Mouse (Mus musculus) hematopoietic stem cell, adult 5-6 weeks (primary cell): ENCODE data around the gene 4921536K21Rik. TPM values are rescaled to one million over a fixed set of nuclear protein-coding genes. Genes with fewer than 3 reads are reported as not detected.
"Not testable (repeated sequence)": the region's sequence is repeated elsewhere in the genome, so short reads cannot be mapped to it uniquely, and the experiment has no call there.

Source experiments
- ATAC-seq, 2 experiments: fragments of 125-278 bp in 1 of 2; replicated peaks in 1 of 2; 2 replicates each; pipeline ENCODE4 v1.8.0; 2016 to 2017; ENCODE audit warnings: inconsistent platforms in 2 of 2, mild to moderate bottlenecking in 2 of 2, moderate number of reproducible peaks in 2 of 2, low read depth in 1 of 2, moderate TSS enrichment in 1 of 2; ENCODE audit not compliant: low FRiP score in 2 of 2, poor library complexity in 2 of 2, severe bottlenecking in 2 of 2, insufficient read depth in 1 of 2, low TSS enrichment in 1 of 2
- total RNA-seq: library from RNA; stranded (forward); fragments of 172-1452, 232-1000 nt; gene quantifications from 2 replicates; pipeline ENCODE4 v1.2.3, GENCODE M21; 2017

The 4921536K21Rik gene
- total RNA-seq, 1 experiment from 2014 or later: not detected

- ATAC-seq: peak; percentile 58 to 78
Observed at GRCm38 (mm10) chr11:3913316-3914108, 18.6 kb upstream of the 4921536K21Rik start.

GRCm38 (mm10) chr11:3912875-3913271 is 18.0 kb upstream of the 4921536K21Rik start:
- ATAC-seq: no peak

GRCm38 (mm10) chr11:3912100-3912874 is 17.4 kb upstream of the 4921536K21Rik start:
- ATAC-seq: no peak

GRCm38 (mm10) chr11:3911440-3911839 is 16.5 kb upstream of the 4921536K21Rik start:
- ATAC-seq: not testable (repeated sequence)

GRCm38 (mm10) chr11:3910513-3911310 is 15.8 kb upstream of the 4921536K21Rik start:
- no peak for ATAC-seq

GRCm38 (mm10) chr11:3909236-3909635 is 14.3 kb upstream of the 4921536K21Rik start:
- no peak for ATAC-seq

GRCm38 (mm10) chr11:3905446-3905845 is 10.5 kb upstream of the 4921536K21Rik start:
- ATAC-seq: no peak

GRCm38 (mm10) chr11:3904673-3905072 is 9.8 kb upstream of the 4921536K21Rik start:
- no peak for ATAC-seq

GRCm38 (mm10) chr11:3903046-3903445 is 8.1 kb upstream of the 4921536K21Rik start:
- peak; percentile 51 to 71; a peak in 3 of 4 replicates for ATAC-seq

- no peak for ATAC-seq
Observed at GRCm38 (mm10) chr11:3902516-3902915, 7.6 kb upstream of the 4921536K21Rik start.

- no peak for ATAC-seq
Observed at GRCm38 (mm10) chr11:3900296-3900695, 5.4 kb upstream of the 4921536K21Rik start.

GRCm38 (mm10) chr11:3895933-3896332 is 1.0 kb upstream of the 4921536K21Rik start:
- no peak for ATAC-seq

- ATAC-seq: 0 out of 4 replicates have a peak, but pooled peaks have one; percentile 12 to 14
Observed at GRCm38 (mm10) chr11:3895458-3895857, 560 bp upstream of the 4921536K21Rik start.

- ATAC-seq: no peak
Observed at GRCm38 (mm10) chr11:3893970-3894369, 928 bp downstream of the 4921536K21Rik start.

GRCm38 (mm10) chr11:3887331-3887730 is 7.6 kb downstream of the 4921536K21Rik start:
- peak in 1 of 2 experiments; percentile 19; a peak in 1 of 4 replicates for ATAC-seq

- ATAC-seq: peak; percentile 56 to 78
Observed at GRCm38 (mm10) chr11:3883711-3884110, 11.2 kb downstream of the 4921536K21Rik start.

- peak; percentile 78 to 79 for ATAC-seq
Observed at GRCm38 (mm10) chr11:3879836-3880235, 15.1 kb downstream of the 4921536K21Rik start.
